Mouse (Mus musculus) left cerebral cortex, postnatal 25 days (tissue): ENCODE data around the gene Slc25a5. TPM values are rescaled to one million over a fixed set of nuclear protein-coding genes. Genes with fewer than 3 reads are reported as not detected.
A peak's percentile ranks its signal among the peaks of the same experiment; 100 is the strongest.
"Not testable (repeated sequence)": the region's sequence is repeated elsewhere in the genome, so short reads cannot be mapped to it uniquely, and the experiment has no call there.

Experiments
- DNase-seq, 2 experiments: peaks; one replicate each; pipeline ENCODE4 v3.0.0; 2022; ENCODE audit warnings: low spot score in 2 of 2, mixed read lengths in 1 of 2
- intact Hi-C: fragments of 180-260 bp; cut with DNase I; formaldehyde crosslinking; loops from one replicate; pipeline ENCODE4 v1.15.1; 2025
- total RNA-seq, 2 experiments: library from RNA; stranded (reverse); gene quantifications; 2 replicates each; pipeline ENCODE4 v1.2.3; 2021

Slc25a5 gene
- total RNA-seq, 2 experiments from 2014 or later, result 343 to 350 TPM

GRCm38 (mm10) chrX:36796734-36797133, 1.3 kb downstream of the Slc25a5 start:
- not testable (repeated sequence) for DNase-seq
- intact Hi-C loops, result loop anchor here (5.0 kb wide), 1 partner anchor 154 kb away; no protein-coding TSS in a partner anchor

- intact Hi-C loops, result loop anchor here (5.0 kb wide), 1 partner anchor 157 kb away; no protein-coding TSS in a partner anchor
- DNase-seq, result no peak
Measured at GRCm38 (mm10) chrX:36799131-36799879, 3.9 kb downstream of the Slc25a5 start.

GRCm38 (mm10) chrX:36803189-36803588, 7.7 kb downstream of the Slc25a5 start:
- intact Hi-C loops, result loop anchor here (10.0 kb wide), 2 partner anchors 102 to 282 kb away; partner anchors contain the start of genes Nkrf and Rpl39
- no peak for DNase-seq

DNA sequence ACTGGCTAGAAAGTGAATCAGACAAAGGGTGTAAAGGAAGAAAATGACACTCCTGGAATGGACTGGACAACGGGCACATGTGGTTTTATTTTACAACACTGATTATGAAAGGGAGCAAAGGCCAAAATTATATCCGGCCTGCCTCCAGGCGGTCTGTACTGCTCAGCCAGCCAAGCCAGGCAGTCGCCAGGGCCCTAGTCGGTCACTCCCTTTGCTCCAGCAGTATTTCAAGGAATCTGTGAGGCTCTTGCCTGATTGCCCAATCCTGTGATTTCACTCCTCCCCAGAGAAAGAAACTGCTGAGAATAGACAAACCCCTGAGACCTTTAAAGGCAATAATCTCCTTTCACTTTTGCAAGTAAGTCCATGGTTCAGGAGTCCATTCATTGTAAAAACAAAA, 8.7 kb downstream of the Slc25a5 start:
- intact Hi-C loops, result loop anchor here (10.0 kb wide), 2 partner anchors 101 to 281 kb away; partner anchors contain the start of genes Nkrf and Rpl39
- no peak for DNase-seq

DNA sequence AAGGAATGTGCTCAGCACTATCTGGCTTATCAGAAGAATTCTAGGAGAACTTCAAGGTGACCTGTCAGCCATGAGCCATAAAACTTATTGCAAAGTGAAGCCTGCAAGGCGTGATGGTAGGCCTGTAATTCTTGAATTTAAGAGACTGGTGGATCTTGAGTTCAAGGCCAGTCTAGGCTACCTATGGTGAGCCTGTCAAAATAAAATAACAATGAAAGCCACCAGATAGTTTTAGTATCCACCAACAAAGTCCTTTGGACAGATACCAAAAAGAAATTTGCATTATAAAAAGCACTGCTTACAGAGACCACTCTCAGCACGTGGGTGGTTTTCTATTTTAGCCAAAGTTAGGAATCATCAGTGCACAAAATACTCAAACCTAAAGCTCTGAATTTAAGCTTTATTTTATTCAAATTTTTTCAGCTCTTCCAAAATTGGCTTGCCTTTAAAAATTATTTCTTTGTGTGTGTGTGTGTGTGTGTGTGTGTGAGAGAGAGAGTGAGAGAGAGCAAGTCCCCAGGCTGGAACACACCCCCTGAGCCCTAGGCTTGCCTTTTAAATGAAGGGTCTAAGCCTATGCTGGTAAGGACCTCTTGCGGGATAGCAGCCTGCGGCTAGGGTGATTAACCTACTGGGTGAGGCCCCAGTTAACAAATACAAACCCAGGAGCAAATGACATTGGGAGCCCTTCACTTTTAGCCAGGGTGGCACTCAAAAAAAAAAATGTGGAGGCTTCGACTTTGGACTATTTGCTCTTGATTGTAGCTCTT, 10.2 kb downstream of the Slc25a5 start:
- intact Hi-C loops, result loop anchor here (5.0 to 10.0 kb wide), 3 partner anchors 99 to 279 kb away; partner anchors contain the start of genes Nkrf and Rpl39
- DNase-seq, result no peak

- intact Hi-C loops, result loop anchor here (5.0 to 10.0 kb wide), 3 partner anchors 97 to 277 kb away; partner anchors contain the start of genes Nkrf and Rpl39
- DNase-seq, result peak; percentile 83 to 93
Measured at GRCm38 (mm10) chrX:36807360-36808317, 12.2 kb downstream of the Slc25a5 start.

DNA sequence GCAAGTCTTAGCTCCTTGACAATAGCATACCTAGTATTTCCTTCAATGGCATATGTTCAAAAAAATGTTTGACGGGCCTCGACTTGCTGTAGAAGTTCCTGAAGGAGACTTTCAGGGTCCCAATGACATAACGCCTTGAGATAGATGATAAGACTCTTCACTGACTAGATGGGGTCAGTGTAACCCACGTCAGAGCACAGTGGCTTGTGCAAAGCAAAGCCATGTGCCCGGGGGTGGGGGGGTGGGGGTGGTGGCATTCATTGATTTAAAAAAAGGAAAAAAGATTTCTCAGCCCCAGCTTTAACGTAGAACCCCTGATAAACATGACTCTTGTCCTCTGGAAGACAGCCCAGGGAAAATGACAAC, 12.8 kb downstream of the Slc25a5 start:
- intact Hi-C loops, result loop anchor here (5.0 to 10.0 kb wide), 3 partner anchors 96 to 276 kb away; partner anchors contain the start of genes Nkrf and Rpl39
- DNase-seq, result no peak

DNA sequence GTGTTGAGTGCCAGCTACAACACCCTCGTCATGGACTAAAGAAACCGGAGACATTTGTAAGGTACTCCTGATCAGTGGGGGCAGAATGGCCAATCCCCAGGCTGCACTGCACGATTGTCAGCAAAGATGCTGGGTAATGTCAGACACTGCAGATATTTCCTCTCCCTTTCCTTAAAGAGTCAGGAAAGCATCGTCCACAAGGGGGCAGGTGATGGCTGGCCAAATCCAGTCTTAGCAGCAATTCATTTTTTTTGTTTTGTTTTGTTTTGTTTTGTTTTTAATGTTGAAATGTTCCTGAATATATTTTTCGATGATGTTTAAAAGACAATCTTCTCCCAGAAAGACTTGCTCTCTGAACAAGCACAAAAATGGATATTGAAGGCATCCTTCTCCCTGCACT, 15.9 kb downstream of the Slc25a5 start:
- DNase-seq, result no peak
- intact Hi-C loops, result no loop called here

GRCm38 (mm10) chrX:36814161-36814836, 18.8 kb downstream of the Slc25a5 start:
- no peak for DNase-seq
- intact Hi-C loops, result no loop called here

- intact Hi-C loops, result no loop called here
- DNase-seq, result no peak
Measured at GRCm38 (mm10) chrX:36815022-36815421, 19.6 kb downstream of the Slc25a5 start.

GRCm38 (mm10) chrX:36815439-36815838, 20.0 kb downstream of the Slc25a5 start:
- DNase-seq, result no peak
- intact Hi-C loops, result no loop called here

DNA sequence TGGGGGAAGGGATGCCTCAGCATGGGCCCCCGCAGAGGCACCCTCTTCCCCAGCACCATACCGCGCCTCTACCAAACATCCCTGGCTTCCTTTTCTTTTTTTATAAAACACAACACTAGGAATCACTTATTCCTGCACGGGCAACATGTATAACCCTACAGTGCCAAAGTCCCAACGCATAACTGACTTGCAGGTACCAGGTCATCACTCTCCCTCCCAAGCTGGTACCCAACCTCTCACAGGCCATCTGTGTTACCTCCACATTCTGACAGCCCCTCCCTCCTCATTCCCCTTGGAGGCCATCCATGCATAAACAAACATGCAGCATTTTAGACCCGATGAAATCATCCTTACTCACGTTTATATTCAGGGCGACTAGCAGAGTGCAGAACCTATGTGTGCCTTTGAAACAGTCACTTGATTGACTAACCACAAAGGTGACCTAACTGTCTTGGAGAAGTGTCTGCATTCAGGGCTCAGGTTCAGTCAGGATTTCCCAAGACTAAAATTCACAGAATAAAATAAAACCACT, 21.0 kb downstream of the Slc25a5 start:
- no peak for DNase-seq
- intact Hi-C loops, result no loop called here

GRCm38 (mm10) chrX:36816953-36817441, 21.5 kb downstream of the Slc25a5 start:
- intact Hi-C loops, result no loop called here

GRCm38 (mm10) chrX:36819575-36819974, 24.1 kb downstream of the Slc25a5 start:
- intact Hi-C loops, result no loop called here
- no peak for DNase-seq

More at GRCm38 (mm10) chrX:36816953-36817441, 21.5 kb downstream of the Slc25a5 start:
- DNase-seq, result no peak

GRCm38 (mm10) chrX:36820201-36820600, 24.8 kb downstream of the Slc25a5 start:
- intact Hi-C loops, result loop anchor here (2.0 kb wide), 1 partner anchor 59 kb away; no protein-coding TSS in a partner anchor
- no peak for DNase-seq

- no peak for DNase-seq
- intact Hi-C loops, result no loop called here
Measured at GRCm38 (mm10) chrX:36823932-36824711, 28.7 kb downstream of the Slc25a5 start.

DNA sequence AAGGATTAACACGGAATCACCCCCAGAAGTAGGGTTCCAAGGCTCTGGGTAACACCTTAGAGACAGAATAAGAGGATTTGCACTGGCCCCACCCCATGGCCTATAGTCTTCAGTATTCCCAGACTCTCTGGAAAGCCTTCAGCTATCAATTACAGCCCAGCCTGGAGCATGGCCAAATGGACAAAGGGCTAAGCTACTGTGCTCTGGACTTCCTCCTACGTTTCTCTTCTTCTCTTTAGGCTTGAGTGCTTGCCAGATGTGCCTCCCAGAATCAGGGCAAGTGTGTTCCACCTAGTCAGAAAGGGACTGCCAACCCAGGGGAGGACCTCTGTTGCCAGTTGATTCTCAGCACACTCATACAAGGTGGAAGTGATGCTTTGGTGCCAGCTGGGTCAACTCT, 29.6 kb downstream of the Slc25a5 start:
- intact Hi-C loops, result no loop called here

More for the DNA sequence above, 29.6 kb downstream of the Slc25a5 start:
- DNase-seq, result no peak
